Mouse (Mus musculus) gastrocnemius, postnatal 10 days (tissue): ENCODE measurements around the gene Gm44790. TPM values are rescaled to one million over a fixed set of nuclear protein-coding genes. Genes with fewer than 3 reads are reported as not detected.
A peak's percentile ranks its signal among the peaks of the same experiment; 100 is the strongest.

ENCODE experiments used
- DNase-seq: peaks from one replicate; pipeline ENCODE4 v3.0.0; 2021; ENCODE audit warnings: mixed read lengths
- total RNA-seq, 2 experiments: library from RNA; stranded (reverse); gene quantifications; 2 replicates each; pipeline ENCODE4 v1.2.3; 2021

Gm44790 gene
- total RNA-seq, 2 experiments from 2014 or later = not detected

- DNase-seq = peak; percentile 97
Observed at GRCm38 (mm10) chr6:86404100-86404861, 22.2 kb upstream of the Gm44790 start, which contains the start of gene Tia1. Gene Tia1 (plus strand): TSS chr6:86404219.

- no peak for DNase-seq
Observed at GRCm38 (mm10) chr6:86404996-86405395, 21.5 kb upstream of the Gm44790 start.

- no peak for DNase-seq
Observed at GRCm38 (mm10) chr6:86406306-86406705, 20.2 kb upstream of the Gm44790 start.

- DNase-seq = no peak
Observed at GRCm38 (mm10) chr6:86418711-86419110, 7.7 kb upstream of the Gm44790 start.

- DNase-seq = no peak
Observed at GRCm38 (mm10) chr6:86419239-86419638, 7.2 kb upstream of the Gm44790 start.

- DNase-seq = no peak
Observed at GRCm38 (mm10) chr6:86420491-86420890, 6.0 kb upstream of the Gm44790 start.

- DNase-seq = no peak
Observed at GRCm38 (mm10) chr6:86431531-86431930, 5.1 kb downstream of the Gm44790 start.

- no peak for DNase-seq
Observed at GRCm38 (mm10) chr6:86433696-86434095, 7.2 kb downstream of the Gm44790 start.

GRCm38 (mm10) chr6:86437711-86438110, 11.3 kb downstream of the Gm44790 start:
- peak; percentile 29 for DNase-seq

GRCm38 (mm10) chr6:86438272-86439118, 12.0 kb downstream of the Gm44790 start, which contains the start of gene C87436:
Gene C87436 (plus strand): TSS chr6:86438374.
- peak; percentile 91 for DNase-seq

- no peak for DNase-seq
Observed at GRCm38 (mm10) chr6:86439119-86439496, 12.7 kb downstream of the Gm44790 start.

- DNase-seq = no peak
Observed at GRCm38 (mm10) chr6:86439531-86439930, 13.1 kb downstream of the Gm44790 start.

GRCm38 (mm10) chr6:86441571-86441970, 15.1 kb downstream of the Gm44790 start:
- DNase-seq = no peak

GRCm38 (mm10) chr6:86445551-86445950, 19.1 kb downstream of the Gm44790 start:
- DNase-seq = no peak

GRCm38 (mm10) chr6:86446927-86447568, 20.6 kb downstream of the Gm44790 start:
- no peak for DNase-seq

GRCm38 (mm10) chr6:86456727-86457126, 30.3 kb downstream of the Gm44790 start:
- no peak for DNase-seq

- DNase-seq = no peak
Observed at GRCm38 (mm10) chr6:86463079-86463478, 36.6 kb downstream of the Gm44790 start.

- no peak for DNase-seq
Observed at GRCm38 (mm10) chr6:86471317-86471716, 44.9 kb downstream of the Gm44790 start.

GRCm38 (mm10) chr6:86471760-86472099, 45.3 kb downstream of the Gm44790 start:
- no peak for DNase-seq

- peak; percentile 100 for DNase-seq
Observed at GRCm38 (mm10) chr6:86472100-86472955, 45.9 kb downstream of the Gm44790 start.

GRCm38 (mm10) chr6:86473077-86473476, 46.6 kb downstream of the Gm44790 start:
- DNase-seq = no peak

GRCm38 (mm10) chr6:86474072-86474471, 47.6 kb downstream of the Gm44790 start:
- DNase-seq = no peak
